Mouse (Mus musculus): Measurements from ENCODE around the gene Grin3b. TPM values are rescaled to one million over a fixed set of nuclear protein-coding genes. Genes with fewer than 3 reads are reported as not detected.

Gene Grin3b
- under 1 TPM in 6 of 26 experiments, not detected in 20; 0.20 to 0.71 (median 0.55) TPM for total RNA-seq (2018; cell fraction: chromatin; rRNA removed)
- under 1 TPM in 3 of 26 experiments, not detected in 23; 0.10 to 0.13 (median 0.13) TPM for total RNA-seq (2018; cell fraction: cytosol; rRNA removed)
- under 1 TPM in 5 of 26 experiments, not detected in 21; 0.30 to 0.75 (median 0.35) TPM for total RNA-seq (2018; cell fraction: nucleus; rRNA removed)
- polyA plus RNA-seq (2018) = not detected in 3 replicates

DNA sequence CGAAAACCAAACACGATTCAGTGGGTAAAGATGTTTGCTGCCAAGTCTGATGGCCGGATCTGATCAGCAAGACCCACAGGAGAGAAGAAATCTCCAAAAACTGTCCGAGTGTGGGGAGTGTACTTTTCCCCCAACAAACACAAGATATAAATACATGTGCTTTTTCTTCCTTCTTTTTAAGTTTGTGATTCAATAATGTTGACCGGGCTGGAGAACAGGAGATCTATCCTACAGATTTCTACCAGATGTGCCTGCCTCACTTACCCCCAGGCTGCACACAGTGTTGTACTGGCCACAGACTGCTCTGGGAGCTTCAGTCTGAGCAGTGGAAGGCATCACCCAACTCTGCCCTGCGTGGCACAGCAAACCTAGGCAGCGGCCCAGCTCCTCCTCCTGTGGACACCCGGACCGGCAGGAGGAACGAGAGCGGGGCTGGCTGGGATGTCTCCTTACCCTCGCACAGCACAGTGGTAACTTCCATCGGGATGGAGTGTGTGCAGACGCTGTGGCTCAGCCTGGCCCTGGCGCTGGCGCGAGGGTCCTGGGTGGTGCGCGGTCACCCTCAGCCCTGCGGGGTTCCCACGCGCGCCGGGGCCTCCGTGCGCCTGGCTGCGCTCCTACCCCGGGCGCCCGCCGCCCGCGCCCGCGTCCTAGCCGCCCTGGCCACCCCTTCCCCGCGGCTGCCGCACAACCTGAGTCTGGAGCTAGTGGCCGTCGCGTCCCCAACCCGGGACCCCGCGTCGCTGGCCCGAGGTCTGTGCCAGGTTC is at the start of gene Grin3b:
Gene Grin3b (plus strand): TSS at position 301 of the 768 bp plus-strand sequence.
- 12% methylated on average over 45 of the region's 47 CpGs for WGBS (ENCODE audit: missing documents)
- Histone ChIP-seq H3K27ac (no peak within 1 kb of the TSS), H3K4me3 (ENCODE audit: inconsistent target) (no peak within 1 kb of the TSS), H3K36me3 (ENCODE audit: inconsistent target) (peaks cover 29% of the 10 kb centered on the region), H3K79me2 (ENCODE audit: inconsistent target) (no peaks in the 10 kb centered on the region)

- H3K4me3 ChIP-seq (ENCODE audit: inconsistent target) = no peak within 1 kb of the TSS
- no peak within 1 kb of the TSS for H3K27ac ChIP-seq
- no peaks in the 10 kb centered on the region for H3K36me3 ChIP-seq (ENCODE audit: inconsistent target)
- WGBS (ENCODE audit: missing documents) = 32% methylated on average over 29 of the region's 41 CpGs
- peaks cover 6% of the 10 kb centered on the region; the same call in 1 of the 2 replicates for H3K79me2 ChIP-seq (ENCODE audit: inconsistent target)
Observed at GRCm38 (mm10) chr10:79920958-79921535, 49.5 kb upstream of the Grin3b start, which contains the start of gene R3hdm4. Gene R3hdm4 (minus strand): TSS chr10:79921208.

GRCm38 (mm10) chr10:79921572-79921971 is 48.9 kb upstream of the Grin3b start:
- Histone ChIP-seq H3K79me2 (ENCODE audit: inconsistent target) (peaks cover under 1% of the 10 kb centered on the region; the same call in 1 of the 2 replicates), H3K27ac (no peak overlapping the region), H3K36me3 (ENCODE audit: inconsistent target) (no peaks in the 10 kb centered on the region), H3K4me3 (ENCODE audit: inconsistent target) (no peak overlapping the region)
- WGBS (ENCODE audit: missing documents) = 35% methylated on average over 22 of the region's 34 CpGs

DNA sequence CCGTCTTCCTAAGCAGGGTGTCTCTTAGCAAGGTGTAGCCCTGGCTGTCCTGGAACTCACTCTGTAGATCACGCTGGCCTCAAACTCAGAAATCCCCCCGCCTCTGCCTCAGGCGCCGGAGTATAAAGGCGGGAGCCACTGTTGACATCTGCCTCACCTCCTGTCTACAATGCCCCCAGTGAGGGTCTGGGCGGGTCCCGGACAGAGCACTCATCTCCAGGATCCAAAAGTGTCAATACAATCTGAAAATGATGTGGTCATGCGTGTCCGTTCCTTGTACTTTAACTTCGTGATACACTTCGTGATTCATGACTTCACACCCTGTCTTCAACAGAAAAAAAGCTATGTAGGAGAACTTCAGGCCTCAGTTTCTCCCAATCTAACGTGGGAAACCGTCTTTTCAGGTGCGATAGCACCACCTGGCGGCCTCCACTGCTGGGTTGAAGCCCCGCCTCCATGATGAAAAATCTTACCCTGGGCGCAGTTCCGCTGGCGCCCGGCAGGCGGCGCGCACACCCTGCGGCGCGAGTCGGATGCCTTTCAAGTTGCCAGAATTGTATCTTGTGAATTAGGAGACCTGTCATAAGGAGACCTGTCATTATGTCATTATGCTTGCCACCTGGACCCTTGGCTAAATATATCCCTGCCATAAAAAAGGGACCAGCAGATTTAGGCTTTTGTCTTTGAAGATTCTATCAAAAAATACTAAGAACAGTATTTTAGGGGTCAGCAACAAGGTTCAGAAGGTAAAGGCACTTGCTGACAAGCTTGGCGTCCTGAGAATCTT is 45.3 kb upstream of the Grin3b start:
- Histone ChIP-seq H3K79me2 (ENCODE audit: inconsistent target) (peaks cover 33% of the 10 kb centered on the region), H3K27ac (no peak overlapping the region), H3K4me3 (ENCODE audit: inconsistent target) (peak overlapping the region; percentile 82; the same call in 1 of the 2 replicates), H3K36me3 (ENCODE audit: inconsistent target) (no peaks in the 10 kb centered on the region)
- 25% methylated on average over 29 of the region's 29 CpGs for WGBS (ENCODE audit: missing documents)

- Histone ChIP-seq H3K4me3 (ENCODE audit: inconsistent target) (peak overlapping the region; percentile 82), H3K27ac (peak overlapping the region; percentile 91), H3K36me3 (ENCODE audit: inconsistent target) (no peaks in the 10 kb centered on the region), H3K79me2 (ENCODE audit: inconsistent target) (peaks cover 40% of the 10 kb centered on the region)
- 12% methylated on average over 11 of the region's 15 CpGs for WGBS (ENCODE audit: missing documents)
Observed at GRCm38 (mm10) chr10:79925785-79926490, 44.6 kb upstream of the Grin3b start.

- WGBS (ENCODE audit: missing documents) = under 1% methylated on average over 63 of the region's 63 CpGs
Observed at GRCm38 (mm10) chr10:79926491-79927323, 43.8 kb upstream of the Grin3b start, which contains the start of gene Arid3a. Gene Arid3a (plus strand): TSS chr10:79927043.

GRCm38 (mm10) chr10:79927324-79928029 is 43.0 kb upstream of the Grin3b start:
- H3K27ac ChIP-seq = peak overlapping the region; percentile 91
- H3K36me3 ChIP-seq (ENCODE audit: inconsistent target) = 0 out of 2 replicates have a peak, but pooled peaks cover 3% of the 10 kb centered on the region
- WGBS (ENCODE audit: missing documents) = under 1% methylated on average over 50 of the region's 54 CpGs
- peaks cover 55% of the 10 kb centered on the region for H3K79me2 ChIP-seq (ENCODE audit: inconsistent target)
- H3K4me3 ChIP-seq (ENCODE audit: inconsistent target) = peak overlapping the region; percentile 82

More at GRCm38 (mm10) chr10:79926491-79927323, 43.8 kb upstream of the Grin3b start, which contains the start of gene Arid3a:
- Histone ChIP-seq H3K79me2 (ENCODE audit: inconsistent target) (peaks cover 48% of the 10 kb centered on the region), H3K36me3 (ENCODE audit: inconsistent target) (no peaks in the 10 kb centered on the region), H3K4me3 (ENCODE audit: inconsistent target) (peak within 1 kb of the TSS; percentile 82), H3K27ac (peak within 1 kb of the TSS; percentile 91)

- Histone ChIP-seq H3K4me3 (ENCODE audit: inconsistent target) (peak overlapping the region; percentile 82), H3K27ac (peak overlapping the region; percentile 91), H3K36me3 (ENCODE audit: inconsistent target) (peaks cover 3% of the 10 kb centered on the region; the same call in 1 of the 2 replicates), H3K79me2 (ENCODE audit: inconsistent target) (peaks cover 62% of the 10 kb centered on the region)
- WGBS (ENCODE audit: missing documents) = under 1% methylated on average over 14 of the region's 29 CpGs
Observed at GRCm38 (mm10) chr10:79928030-79928694, 42.4 kb upstream of the Grin3b start.

DNA sequence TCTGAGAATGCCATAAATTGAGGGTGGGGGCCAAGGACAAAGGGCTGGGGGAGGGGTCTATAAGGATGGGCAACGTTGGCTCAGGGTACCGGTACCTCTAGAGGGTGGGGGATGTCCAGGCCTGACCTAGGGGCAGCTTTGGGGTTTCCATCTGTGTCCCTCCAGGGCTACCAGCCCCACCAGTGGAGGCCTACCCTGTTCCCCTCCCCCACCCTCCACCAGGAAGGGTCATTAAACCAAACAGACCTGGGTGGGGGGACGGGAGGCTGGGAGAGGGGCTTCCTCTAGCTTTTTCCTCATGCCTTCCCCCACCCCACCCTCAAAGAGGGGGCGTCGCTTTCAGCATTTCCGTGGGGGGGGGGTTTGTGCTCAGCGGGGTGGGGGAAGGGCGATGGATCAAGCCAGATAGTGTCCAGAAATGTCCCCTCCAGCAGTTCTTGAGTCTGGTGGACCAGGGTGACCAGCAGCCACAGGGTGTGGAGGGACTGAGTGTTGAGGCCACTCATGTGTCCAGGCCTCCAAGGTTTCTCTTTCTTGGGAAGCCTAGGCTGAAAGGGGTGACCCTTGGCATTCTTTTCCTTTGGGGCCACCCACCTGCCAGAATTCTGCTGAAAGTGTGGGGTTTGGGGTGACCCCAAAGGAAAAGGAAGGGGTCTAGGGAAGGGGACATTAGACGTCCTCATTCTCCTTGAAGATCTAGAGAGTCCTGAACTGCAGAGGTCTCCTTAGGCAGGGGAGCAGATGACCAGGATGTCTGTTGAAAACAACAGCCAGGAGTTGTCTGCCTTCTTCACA is 41.4 kb upstream of the Grin3b start:
- 57% methylated on average over 4 of the region's 9 CpGs for WGBS (ENCODE audit: missing documents)
- peaks cover 72% of the 10 kb centered on the region for H3K79me2 ChIP-seq (ENCODE audit: inconsistent target)
- peak overlapping the region; percentile 41; the same call in 1 of the 2 replicates for H3K27ac ChIP-seq
- H3K36me3 ChIP-seq (ENCODE audit: inconsistent target) = peaks cover 11% of the 10 kb centered on the region; the same call in 1 of the 2 replicates
- H3K4me3 ChIP-seq (ENCODE audit: inconsistent target) = peak overlapping the region; percentile 82; the same call in 1 of the 2 replicates

GRCm38 (mm10) chr10:79929967-79930825 is 40.3 kb upstream of the Grin3b start:
- H3K27ac ChIP-seq = no peak overlapping the region
- H3K4me3 ChIP-seq (ENCODE audit: inconsistent target) = no peak overlapping the region
- H3K36me3 ChIP-seq (ENCODE audit: inconsistent target) = peaks cover 11% of the 10 kb centered on the region; the same call in 1 of the 2 replicates
- peaks cover 83% of the 10 kb centered on the region for H3K79me2 ChIP-seq (ENCODE audit: inconsistent target)
- WGBS (ENCODE audit: missing documents) = 87% methylated on average over 18 of the region's 18 CpGs

GRCm38 (mm10) chr10:79930826-79931186 is 39.7 kb upstream of the Grin3b start:
- H3K36me3 ChIP-seq (ENCODE audit: inconsistent target) = peaks cover 11% of the 10 kb centered on the region; the same call in 1 of the 2 replicates
- H3K4me3 ChIP-seq (ENCODE audit: inconsistent target) = no peak overlapping the region
- peaks cover 89% of the 10 kb centered on the region for H3K79me2 ChIP-seq (ENCODE audit: inconsistent target)
- WGBS (ENCODE audit: missing documents) = 91% methylated on average over 16 of the region's 16 CpGs
- H3K27ac ChIP-seq = no peak overlapping the region
